Comparison of ENCODE assay signal across 8 mouse cellular contexts in the genomic region with DNA sequence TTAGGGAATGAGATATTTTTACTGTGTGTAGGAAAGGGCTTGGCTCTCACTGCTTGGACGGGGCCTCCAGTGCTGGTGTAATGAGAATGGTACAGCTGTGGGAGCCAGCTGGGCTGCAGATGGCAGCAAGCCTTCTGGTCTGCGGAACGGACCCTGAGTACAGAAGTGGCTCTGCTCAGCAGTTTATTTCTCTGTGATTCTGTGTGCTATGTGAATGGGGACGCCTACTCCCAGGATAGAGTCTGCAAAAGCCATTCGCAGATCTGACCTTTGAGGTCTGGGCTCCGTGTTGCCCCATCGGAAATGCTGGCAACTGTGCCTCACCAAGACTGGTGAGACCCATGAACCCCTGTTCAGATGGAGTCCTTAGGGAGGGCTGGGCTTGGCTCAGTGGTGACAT. TPM values are rescaled to one million over a fixed set of nuclear protein-coding genes. Genes with fewer than 3 reads are reported as not detected.
A peak's percentile ranks its signal among the peaks of the same experiment; 100 is the strongest.
DNase-seq lines count a peak whose midpoint lies in the region; ATAC-seq and TF ChIP-seq lines count a peak whose summit lies in the region.

No protein-coding gene starts in this region.

- TF ChIP-seq CTCF in forebrain, postnatal 0 days (IDR thresholded peaks at IDR 0.05; ENCODE audit: low read depth): no peak; the same call in 1 of the 2 replicates
- TF ChIP-seq CTCF in olfactory bulb, adult 2 months (IDR thresholded peaks at IDR 0.05; ENCODE audit: insufficient read depth, low read depth, low read length): no peak

- intact Hi-C loops in left cerebral cortex, postnatal 4 days (cut with DNase I): loop anchor here (10.0 kb wide), 1 partner anchor 237 kb away; no protein-coding TSS in a partner anchor

- H3K9me3 ChIP-seq in forebrain, postnatal 0 days (ENCODE audit: low read length): no peaks in the 10 kb centered on the region
- H3K9me3 ChIP-seq in limb, embryonic 12.5 days: no peaks in the 10 kb centered on the region

- no peak overlapping the region for H3K27ac ChIP-seq in forebrain, postnatal 0 days (ENCODE audit: low read depth, low read length)
- peak overlapping the region; percentile 94 for H3K27ac ChIP-seq in limb, embryonic 12.5 days
- peak overlapping the region; percentile 24; the same call in 1 of the 2 replicates for H3K27ac ChIP-seq in olfactory bulb, adult 2 months (ENCODE audit: insufficient read depth, low read depth, low read length)

- peak; percentile 61 for DNase-seq in left cerebral cortex, postnatal 4 days
- no peak for DNase-seq in left cerebral cortex, adult 11 months (ENCODE audit: low spot score)
- peak; percentile 60 for DNase-seq in forebrain, postnatal 0 days
- DNase-seq in thymus, postnatal 14 days: no peak
- DNase-seq in cerebellum, adult 8-10 months: no peak
- DNase-seq in MN1 (ENCODE audit: low spot score): no peak

- peak overlapping the region; percentile 67 for H3K4me3 ChIP-seq in forebrain, postnatal 0 days (ENCODE audit: low read depth, low read length)
- peak overlapping the region; percentile 78 for H3K4me3 ChIP-seq in limb, embryonic 12.5 days (replicated peaks)
- peak overlapping the region; percentile 26 for H3K4me3 ChIP-seq in olfactory bulb, adult 2 months (ENCODE audit: insufficient read depth, low read depth, low read length)

- H3K27me3 ChIP-seq in forebrain, postnatal 0 days (ENCODE audit: insufficient read depth, low read length): no peaks in the 10 kb centered on the region
- peaks cover 6% of the 10 kb centered on the region for H3K27me3 ChIP-seq in limb, embryonic 12.5 days

- no peak for TF ChIP-seq POLR2A in olfactory bulb, adult 2 months (IDR thresholded peaks at IDR 0.05; ENCODE audit: insufficient read depth, low read depth, low read length)

- H3K36me3 ChIP-seq in forebrain, postnatal 0 days (ENCODE audit: insufficient read depth): no peaks in the 10 kb centered on the region
- H3K36me3 ChIP-seq in limb, embryonic 12.5 days: peaks cover 35% of the 10 kb centered on the region

- 7% methylated on average over 7 of the region's 7 CpGs for WGBS in forebrain, postnatal 0 days
- WGBS in limb, embryonic 12.5 days: 13% methylated on average over 7 of the region's 7 CpGs
- 27% methylated on average over 7 of the region's 7 CpGs for WGBS in olfactory bulb, adult 2 months

- peak overlapping the region; percentile 82 for H3K4me2 ChIP-seq in forebrain, postnatal 0 days (ENCODE audit: low read depth)
- peak overlapping the region; percentile 72 for H3K4me2 ChIP-seq in limb, embryonic 12.5 days

- peaks cover 8% of the 10 kb centered on the region; the same call in 1 of the 2 replicates for H3K4me1 ChIP-seq in forebrain, postnatal 0 days (ENCODE audit: insufficient read depth)
- peaks cover 37% of the 10 kb centered on the region for H3K4me1 ChIP-seq in limb, embryonic 12.5 days (replicated peaks)
- peaks cover 16% of the 10 kb centered on the region for H3K4me1 ChIP-seq in olfactory bulb, adult 2 months (ENCODE audit: control insufficient read depth, insufficient read depth, low read length)

- peak; percentile 56 for ATAC-seq in forebrain, postnatal 0 days
- ATAC-seq in limb, embryonic 12.5 days (ENCODE audit: insufficient number of reproducible peaks, insufficient read depth, low FRiP score, low TSS enrichment, low read depth): peak; percentile 70; the same call in 1 of the 2 replicates

- no peak overlapping the region for H3K9ac ChIP-seq in forebrain, postnatal 0 days
- H3K9ac ChIP-seq in limb, embryonic 12.5 days (replicated peaks): peak overlapping the region; percentile 84

RNA-seq across cellular contexts. Expression of gene Shisa2, which starts 2.7 kb away (rescaled TPM):
- total RNA-seq in left cerebral cortex, postnatal 4 days (2021): 1 to 10 TPM; 8.1 to 8.6 TPM
- total RNA-seq in forebrain, postnatal 0 days (2014; rRNA removed): 11.8 and 12.6 TPM in 2 replicates
- polyA plus RNA-seq in forebrain, postnatal 0 days (2015; fragmentation: Nextera tagmentation; extraction: Ambion mirVana): 5.2 and 7.1 TPM in 2 replicates
- 89.9 and 96.0 TPM in 2 replicates for polyA plus RNA-seq in limb, embryonic 12.5 days (2016; fragmentation: Nextera tagmentation; extraction: Ambion mirVana)
- polyA plus RNA-seq in olfactory bulb, adult 2 months (2012; ENCODE audit: insufficient read depth, insufficient read length, low replicate concordance, missing spikeins): not detected in 2 replicates

RNA-seq across cellular contexts. Expression of gene Cdadc1, which starts 30.1 kb away (rescaled TPM):
- 10 to 100 TPM; 28.3 to 31.5 TPM for total RNA-seq in left cerebral cortex, postnatal 4 days (2021)
- 5.1 and 8.8 TPM in 2 replicates for total RNA-seq in forebrain, postnatal 0 days (2014; rRNA removed)
- 33.8 and 34.6 TPM in 2 replicates for polyA plus RNA-seq in forebrain, postnatal 0 days (2015; fragmentation: Nextera tagmentation; extraction: Ambion mirVana)
- polyA plus RNA-seq in limb, embryonic 12.5 days (2016; fragmentation: Nextera tagmentation; extraction: Ambion mirVana): 33.1 and 35.5 TPM in 2 replicates
- not detected in 2 replicates for polyA plus RNA-seq in olfactory bulb, adult 2 months (2012; ENCODE audit: insufficient read depth, insufficient read length, low replicate concordance, missing spikeins)

Comparison
In these comparisons a context has a peak if more than half of its experiments do, and no peak if none do; other contexts are left out.
1. DNase-seq: peak in left cerebral cortex, postnatal 4 days (single experiment) and forebrain, postnatal 0 days (single experiment); none in left cerebral cortex, adult 11 months (single experiment), thymus, postnatal 14 days (single experiment), cerebellum, adult 8-10 months (single experiment) and MN1 (single experiment).
2. H3K4me3 ChIP-seq: peak in every context shown above with its lines; median percentile 78 in limb, embryonic 12.5 days; 67 in forebrain, postnatal 0 days; 26 in olfactory bulb, adult 2 months.
3. RNA of gene Shisa2, which starts 2.7 kb away (polyA plus RNA-seq): 89.9 to 96.0 TPM in limb, embryonic 12.5 days; 5.2 to 7.1 TPM in forebrain, postnatal 0 days and not detected in olfactory bulb, adult 2 months; every median in the first group is over 10 times any median in the second.